Mouse (Mus musculus): ENCODE measurements at regions not wholly inside any gene's neighbourhood (a gene's known extent, or its start where the extent isn't known, plus 50 kb on each side); places are given as distances from the start of the nearest gene placed in this dataset.

GRCm38 (mm10) chr13:101508331-101508730, 259.7 kb downstream of the Pik3r1 start:
- DNase-seq (ENCODE audit: inconsistent age in 2 of 2, low spot score in 1 of 2), result no peak

- no peak for DNase-seq (ENCODE audit: inconsistent age in 2 of 2, low spot score in 1 of 2)
Observed at GRCm38 (mm10) chr13:101506696-101507095, 261.3 kb downstream of the Pik3r1 start.

- no peak for DNase-seq (ENCODE audit: inconsistent age in 2 of 2, low spot score in 1 of 2)
Observed at GRCm38 (mm10) chr13:101505054-101505453, 263.0 kb downstream of the Pik3r1 start.

GRCm38 (mm10) chr13:101504241-101504640, 263.8 kb downstream of the Pik3r1 start:
- peak; percentile 67 to 87 for DNase-seq (ENCODE audit: inconsistent age in 2 of 2, low spot score in 1 of 2)

- no peak for DNase-seq (ENCODE audit: inconsistent age in 2 of 2, low spot score in 1 of 2)
Observed at GRCm38 (mm10) chr13:101501845-101502284, 266.2 kb downstream of the Pik3r1 start.

GRCm38 (mm10) chr13:101501061-101501460, 267.0 kb downstream of the Pik3r1 start:
- DNase-seq (ENCODE audit: inconsistent age in 2 of 2, low spot score in 1 of 2), result no peak

GRCm38 (mm10) chr13:101491835-101492234, 276.2 kb downstream of the Pik3r1 start:
- DNase-seq (ENCODE audit: inconsistent age in 2 of 2, low spot score in 1 of 2), result no peak

- no peak for DNase-seq (ENCODE audit: inconsistent age in 2 of 2, low spot score in 1 of 2)
Observed at GRCm38 (mm10) chr13:101490961-101491360, 277.1 kb downstream of the Pik3r1 start.

- DNase-seq (ENCODE audit: inconsistent age in 2 of 2, low spot score in 1 of 2), result no peak
Observed at GRCm38 (mm10) chr13:101487621-101488020, 280.4 kb downstream of the Pik3r1 start.

- DNase-seq (ENCODE audit: inconsistent age in 2 of 2, low spot score in 1 of 2), result no peak
Observed at GRCm38 (mm10) chr13:101485823-101486222, 282.2 kb downstream of the Pik3r1 start.

- peak in 1 of 2 experiments; percentile 60 for DNase-seq (ENCODE audit: inconsistent age in 2 of 2, low spot score in 1 of 2)
Observed at GRCm38 (mm10) chr13:101483816-101484215, 284.2 kb downstream of the Pik3r1 start.

GRCm38 (mm10) chr13:101481551-101482184, 286.3 kb downstream of the Pik3r1 start:
- DNase-seq (ENCODE audit: inconsistent age in 2 of 2, low spot score in 1 of 2), result no peak

- DNase-seq (ENCODE audit: inconsistent age in 2 of 2, low spot score in 1 of 2), result no peak
Observed at GRCm38 (mm10) chr13:101479297-101479652, 288.7 kb downstream of the Pik3r1 start.

- DNase-seq (ENCODE audit: inconsistent age in 2 of 2, low spot score in 1 of 2), result no peak
Observed at GRCm38 (mm10) chr13:101478608-101479296, 289.3 kb downstream of the Pik3r1 start.

- DNase-seq (ENCODE audit: inconsistent age in 2 of 2, low spot score in 1 of 2), result no peak
Observed at GRCm38 (mm10) chr13:101473349-101473748, 294.7 kb downstream of the Pik3r1 start.

GRCm38 (mm10) chr13:101470560-101471247, 297.3 kb downstream of the Pik3r1 start:
- DNase-seq (ENCODE audit: inconsistent age in 2 of 2, low spot score in 1 of 2), result no peak

GRCm38 (mm10) chr13:101465748-101466127, 302.3 kb downstream of the Pik3r1 start:
- no peak for DNase-seq (ENCODE audit: inconsistent age in 2 of 2, low spot score in 1 of 2)

- peak; percentile 44 to 90 for DNase-seq (ENCODE audit: inconsistent age in 2 of 2, low spot score in 1 of 2)
Observed at GRCm38 (mm10) chr13:101464928-101465747, 302.9 kb downstream of the Pik3r1 start.

- no peak for DNase-seq (ENCODE audit: inconsistent age in 2 of 2, low spot score in 1 of 2)
Observed at GRCm38 (mm10) chr13:101456926-101457325, 311.1 kb downstream of the Pik3r1 start.

GRCm38 (mm10) chr13:101454276-101454675, 313.7 kb downstream of the Pik3r1 start:
- no peak for DNase-seq (ENCODE audit: inconsistent age in 2 of 2, low spot score in 1 of 2)

GRCm38 (mm10) chr13:101450501-101450900, 317.5 kb downstream of the Pik3r1 start:
- no peak for DNase-seq (ENCODE audit: inconsistent age in 2 of 2, low spot score in 1 of 2)

All from adrenal gland, adult (tissue).